Mouse (Mus musculus): ENCODE results near the gene Gm10309. TPM values are rescaled to one million over a fixed set of nuclear protein-coding genes. Genes with fewer than 3 reads are reported as not detected.

Gene Gm10309
- not detected in 2 replicates for polyA plus RNA-seq (2012; rRNA removed)

GRCm38 (mm10) chr17:86505183-86505631 is at the start of gene Gm10309:
TSS of gene Gm10309 (minus strand) at chr17:86505232.

Other genes with a start within 250 kb of the Gm10309 start
- 9.0 and 9.8 TPM in 2 replicates for gene Epas1, start 248.5 kb upstream of the Gm10309 start, polyA plus RNA-seq (2012; rRNA removed)